Mouse (Mus musculus): ENCODE results near the gene Gm17079. TPM values are rescaled to one million over a fixed set of nuclear protein-coding genes. Genes with fewer than 3 reads are reported as not detected.
"Not testable (repeated sequence)": the region's sequence is repeated elsewhere in the genome, so short reads cannot be mapped to it uniquely, and the experiment has no call there.

The Gm17079 gene
- not detected in 2 replicates for polyA plus RNA-seq (2012; rRNA removed)

- DNase-seq (ENCODE audit: extremely low spot score in 1 of 2, low spot score in 1 of 2): not testable (repeated sequence)
Observed at GRCm38 (mm10) chr14:51695368-51695767, at the start of gene Gm17079. TSS of gene Gm17079 (minus strand) at chr14:51695468.

- DNase-seq (ENCODE audit: extremely low spot score in 1 of 2, low spot score in 1 of 2): peak in 1 of 2 experiments; percentile 1
Observed at GRCm38 (mm10) chr14:51740347-51741170, 45.3 kb upstream of the Gm17079 start.

GRCm38 (mm10) chr14:51739150-51739993, 44.1 kb upstream of the Gm17079 start:
- DNase-seq (ENCODE audit: extremely low spot score in 1 of 2, low spot score in 1 of 2): no peak

- DNase-seq (ENCODE audit: extremely low spot score in 1 of 2, low spot score in 1 of 2): peak; percentile 2 to 33
Observed at GRCm38 (mm10) chr14:51738411-51739149, 43.3 kb upstream of the Gm17079 start.

GRCm38 (mm10) chr14:51737967-51738366, 42.7 kb upstream of the Gm17079 start:
- DNase-seq (ENCODE audit: extremely low spot score in 1 of 2, low spot score in 1 of 2): no peak

- DNase-seq (ENCODE audit: extremely low spot score in 1 of 2, low spot score in 1 of 2): no peak
Observed at GRCm38 (mm10) chr14:51717083-51717482, 21.8 kb upstream of the Gm17079 start, which contains the start of gene Gm5800. TSS of gene Gm5800 (minus strand) at chr14:51717183.

- no peak for DNase-seq (ENCODE audit: extremely low spot score in 1 of 2, low spot score in 1 of 2)
Observed at GRCm38 (mm10) chr14:51677269-51677668, 18.0 kb downstream of the Gm17079 start.

Other genes with a start within 250 kb of the Gm17079 start
- gene Vmn2r89, start 243.6 kb downstream of the Gm17079 start, polyA plus RNA-seq (2012; rRNA removed): not detected in 2 replicates
- not detected in 2 replicates for gene Gm5622, start 142.7 kb downstream of the Gm17079 start, polyA plus RNA-seq (2012; rRNA removed)
- not detected in 2 replicates for gene Gm17175, start 121.4 kb downstream of the Gm17079 start, polyA plus RNA-seq (2012; rRNA removed)
- gene Gm17174, start 103.3 kb downstream of the Gm17079 start, polyA plus RNA-seq (2012; rRNA removed): not detected in 2 replicates
- gene Gm17078, start 84.2 kb downstream of the Gm17079 start, polyA plus RNA-seq (2012; rRNA removed): not detected in 2 replicates
- not detected in 2 replicates for gene Gm4181, start 59.8 kb downstream of the Gm17079 start, polyA plus RNA-seq (2012; rRNA removed)
- gene Gm5800, start 21.7 kb upstream of the Gm17079 start, polyA plus RNA-seq (2012; rRNA removed): not detected in 2 replicates
- not detected in 2 replicates for gene Ang4, start 78.1 kb upstream of the Gm17079 start, polyA plus RNA-seq (2012; rRNA removed)
- not detected in 2 replicates for gene AY358078, start 104.6 kb upstream of the Gm17079 start, polyA plus RNA-seq (2012; rRNA removed)
- not detected in 2 replicates for gene Ear6, start 158.2 kb upstream of the Gm17079 start, polyA plus RNA-seq (2012; rRNA removed)
- gene Mettl17, start 189.4 kb upstream of the Gm17079 start, polyA plus RNA-seq (2012; rRNA removed): 49.7 and 53.5 TPM in 2 replicates
- gene Slc39a2, start 197.4 kb upstream of the Gm17079 start, polyA plus RNA-seq (2012; rRNA removed): 19.7 and 20.4 TPM in 2 replicates
- gene Ndrg2, start 218.7 kb upstream of the Gm17079 start, polyA plus RNA-seq (2012; rRNA removed): 712 and 1,011 TPM in 2 replicates
- gene Tppp2, start 223.0 kb upstream of the Gm17079 start, polyA plus RNA-seq (2012; rRNA removed): not detected in 2 replicates
- 0.14 and 0.17 TPM in 2 replicates for gene Rnase13, start 227.3 kb upstream of the Gm17079 start, polyA plus RNA-seq (2012; rRNA removed)